Mouse (Mus musculus): ENCODE results near the gene Lpcat3.

Gene Lpcat3

GRCm38 (mm10) chr6:124738511-124739023 is 75.7 kb downstream of the Lpcat3 start, which contains the start of gene Ptpn6:
Ptpn6 (minus strand) TSS chr6:124738714.
- peak; percentile 90 for DNase-seq (ENCODE audit: low spot score)

- no peak for DNase-seq (ENCODE audit: low spot score)
These were observed 76.5 kb downstream of the Lpcat3 start for GRCm38 (mm10) chr6:124739231-124739796.

- no peak for DNase-seq (ENCODE audit: low spot score)
These were observed 77.5 kb downstream of the Lpcat3 start for GRCm38 (mm10) chr6:124740211-124740887.

- peak; percentile 91 for DNase-seq (ENCODE audit: low spot score)
These were observed 78.3 kb downstream of the Lpcat3 start, which contains the start of gene Grcc10 for GRCm38 (mm10) chr6:124740888-124741761. Grcc10 (minus strand) TSS chr6:124741374.

- DNase-seq (ENCODE audit: low spot score), result no peak
These were observed 79.0 kb downstream of the Lpcat3 start for GRCm38 (mm10) chr6:124741842-124742241.

GRCm38 (mm10) chr6:124742839-124743514 is 80.2 kb downstream of the Lpcat3 start:
- no peak for DNase-seq (ENCODE audit: low spot score)

- no peak for DNase-seq (ENCODE audit: low spot score)
These were observed 80.8 kb downstream of the Lpcat3 start for GRCm38 (mm10) chr6:124743647-124744046.

- DNase-seq (ENCODE audit: low spot score), result no peak
These were observed 82.0 kb downstream of the Lpcat3 start for GRCm38 (mm10) chr6:124744755-124745321.

GRCm38 (mm10) chr6:124745490-124746295 is 82.9 kb downstream of the Lpcat3 start:
- DNase-seq (ENCODE audit: low spot score), result peak; percentile 94

- no peak for DNase-seq (ENCODE audit: low spot score)
These were observed 83.4 kb downstream of the Lpcat3 start for GRCm38 (mm10) chr6:124746296-124746605.

GRCm38 (mm10) chr6:124746654-124747632 is 84.1 kb downstream of the Lpcat3 start:
- no peak for DNase-seq (ENCODE audit: low spot score)

GRCm38 (mm10) chr6:124750405-124750804 is 87.6 kb downstream of the Lpcat3 start:
- no peak for DNase-seq (ENCODE audit: low spot score)

- DNase-seq (ENCODE audit: low spot score), result no peak
These were observed 91.0 kb downstream of the Lpcat3 start for GRCm38 (mm10) chr6:124753861-124754260.

Measured in lung, postnatal 25 days (tissue).